Mouse (Mus musculus) retina, postnatal 7 days (tissue): ENCODE data around the gene Bhlhb9.

Experiments used
- DNase-seq: peaks from one replicate; pipeline ENCODE4 v3.0.0-alpha.2; 2012; ENCODE audit warnings: low read depth, low spot score

Bhlhb9 gene

DNA sequence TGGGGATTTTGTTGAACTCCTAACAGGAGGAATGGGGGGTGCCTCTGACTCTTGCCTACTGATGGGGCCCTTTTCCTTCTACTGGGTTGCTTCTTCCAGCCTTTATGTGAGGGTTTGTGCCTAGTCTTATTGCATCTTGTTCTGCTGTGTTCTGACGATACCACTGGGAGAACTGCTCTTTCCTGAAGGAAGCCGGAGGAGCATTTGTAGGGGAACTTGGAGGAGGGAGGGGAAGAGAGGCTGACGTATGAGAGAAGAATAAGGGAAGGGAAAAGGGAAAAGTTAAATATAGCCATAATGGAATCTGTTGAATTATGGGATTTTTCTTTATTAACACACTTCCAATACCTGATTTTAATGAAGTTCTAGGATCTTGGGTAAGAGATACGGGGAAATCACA lies 119.2 kb downstream of the Bhlhb9 start:
- no peak for DNase-seq

- DNase-seq, result no peak
These were observed 119.7 kb downstream of the Bhlhb9 start for GRCm38 (mm10) chrX:135917116-135917515.

- no peak for DNase-seq
These were observed 124.8 kb downstream of the Bhlhb9 start for GRCm38 (mm10) chrX:135922162-135922561.

- DNase-seq, result no peak
These were observed 128.5 kb downstream of the Bhlhb9 start for GRCm38 (mm10) chrX:135925911-135926310.

DNA sequence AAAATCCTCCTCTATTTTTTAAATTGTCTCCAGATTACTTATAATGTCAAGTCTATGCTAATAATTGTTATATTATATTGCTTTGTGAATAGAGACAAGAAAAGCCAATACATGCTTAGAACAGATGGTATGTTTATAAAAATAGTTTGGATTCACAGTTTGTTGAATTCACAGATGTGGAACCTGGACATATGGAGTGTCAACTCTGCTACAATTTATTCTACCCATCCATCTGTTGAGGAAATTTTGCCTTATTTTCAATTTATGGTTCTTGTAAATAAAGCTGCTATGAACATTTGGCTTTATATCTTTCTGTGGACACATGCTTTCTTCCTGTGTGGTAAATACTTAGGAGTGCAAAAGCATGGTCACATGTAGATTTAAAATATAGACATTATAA lies 131.2 kb downstream of the Bhlhb9 start:
- no peak for DNase-seq

- no peak for DNase-seq
These were observed 139.1 kb downstream of the Bhlhb9 start for GRCm38 (mm10) chrX:135936452-135936851.
